Mouse (Mus musculus) brain, embryonic 14.5 days (tissue): ENCODE measurements around the gene P2ry6. TPM values are rescaled to one million over a fixed set of nuclear protein-coding genes. Genes with fewer than 3 reads are reported as not detected.

ENCODE experiments used
- DNase-seq: peaks from one replicate; pipeline ENCODE4 v3.0.0-alpha.2; 2011; ENCODE audit warnings: low read depth
- CTCF ChIP-seq: fragments of 200-500 bp; IDR thresholded peaks from 2 replicates; pipeline ENCODE4 v1.5.1; 2012; ENCODE audit warnings: inconsistent platforms, mild to moderate bottlenecking, moderate library complexity, borderline replicate concordance; ENCODE audit not compliant: insufficient read depth, insufficient read length; ENCODE audit errors: extremely low read depth
- POLR2A ChIP-seq: fragments of 200-500 bp; IDR thresholded peaks from 2 replicates; pipeline ENCODE4 v1.6.1; 2012; ENCODE audit warnings: mild to moderate bottlenecking, inconsistent platforms, borderline replicate concordance; ENCODE audit not compliant: poor library complexity, insufficient read depth, insufficient read length, severe bottlenecking; ENCODE audit errors: extremely low read depth
- polyA plus RNA-seq: library from polyadenylated mRNA; depleted of rRNA; stranded (reverse); fragments of >200 nt; gene quantifications from 2 replicates; pipeline ENCODE4 v1.2.3, GENCODE M21; 2012

The P2ry6 gene
- polyA plus RNA-seq, 1 experiment: 3.6 TPM

DNA sequence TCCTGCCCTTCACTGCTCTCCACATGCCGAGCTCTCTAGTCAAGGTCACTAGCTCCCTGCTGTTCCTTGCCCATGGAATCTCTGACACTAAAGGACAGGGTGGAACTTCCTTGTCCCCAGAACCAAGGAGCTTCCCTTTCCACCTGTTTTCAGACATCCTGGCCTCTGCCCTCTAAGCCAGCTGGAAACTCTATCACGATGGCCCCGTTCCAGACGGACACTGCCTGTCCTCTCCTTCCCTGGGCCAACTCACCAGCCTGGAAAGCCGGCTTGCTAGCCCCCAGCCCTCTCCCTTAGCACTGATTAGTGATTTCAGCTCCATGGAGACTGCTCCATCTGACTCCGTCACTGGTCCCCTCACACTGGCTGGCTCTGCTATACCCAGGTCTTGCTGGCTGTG, 27.8 kb upstream of the P2ry6 start:
- peak; percentile 18 for DNase-seq

DNA sequence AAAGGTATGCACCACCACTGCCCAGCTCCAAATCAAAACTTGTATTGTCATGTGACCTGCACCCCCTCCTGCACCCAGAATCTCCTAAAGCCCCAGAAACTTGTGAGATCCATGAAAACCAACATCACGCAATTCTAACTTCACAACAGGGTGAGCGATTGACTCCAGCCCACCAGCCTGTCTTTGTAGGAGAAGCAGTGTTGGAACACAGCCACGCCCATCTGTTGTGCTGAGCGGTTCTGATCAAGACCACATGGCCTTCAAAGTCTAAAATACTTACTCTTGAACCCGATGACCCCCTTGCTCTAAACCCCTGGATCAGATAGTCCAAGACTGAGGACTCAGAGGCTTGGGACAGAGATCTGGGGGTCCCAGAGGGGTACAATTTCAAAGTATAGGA, 25.2 kb upstream of the P2ry6 start:
- no peak for DNase-seq
- TF ChIP-seq CTCF: no peak
- no peak for TF ChIP-seq POLR2A

More for the DNA sequence above, 27.8 kb upstream of the P2ry6 start:
- TF ChIP-seq CTCF (no peak), POLR2A (no peak)

GRCm38 (mm10) chr7:100998578-100998960, 24.1 kb upstream of the P2ry6 start:
- DNase-seq: no peak
- no peak for TF ChIP-seq POLR2A
- no peak for TF ChIP-seq CTCF

- TF ChIP-seq CTCF (no peak), POLR2A (no peak)
- no peak for DNase-seq
Observed at GRCm38 (mm10) chr7:100997951-100998577, 23.6 kb upstream of the P2ry6 start.

- TF ChIP-seq POLR2A (no peak), CTCF (no peak)
- no peak for DNase-seq
Observed at GRCm38 (mm10) chr7:100997215-100997614, 22.8 kb upstream of the P2ry6 start.

DNA sequence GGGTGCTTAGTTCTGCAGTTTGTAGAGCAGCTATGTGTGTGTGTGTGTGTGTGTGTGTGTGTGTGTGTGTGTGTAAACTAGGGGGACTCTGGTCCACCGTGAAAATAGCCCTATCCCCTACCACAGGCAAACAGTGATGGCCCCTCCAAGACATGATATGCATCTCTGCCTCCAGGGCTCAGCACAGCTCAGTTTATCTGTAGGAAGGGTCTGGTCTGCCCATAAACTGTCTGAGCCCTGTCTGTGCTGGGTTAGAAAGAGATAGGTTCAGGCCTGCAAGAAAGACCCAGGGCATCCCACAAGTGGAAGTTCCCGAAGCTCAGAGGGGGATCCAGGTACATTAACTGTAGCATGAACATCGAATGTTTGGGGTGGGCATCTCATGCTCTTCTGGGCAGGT, 21.5 kb upstream of the P2ry6 start:
- no peak for DNase-seq
- TF ChIP-seq CTCF: no peak
- no peak for TF ChIP-seq POLR2A

DNA sequence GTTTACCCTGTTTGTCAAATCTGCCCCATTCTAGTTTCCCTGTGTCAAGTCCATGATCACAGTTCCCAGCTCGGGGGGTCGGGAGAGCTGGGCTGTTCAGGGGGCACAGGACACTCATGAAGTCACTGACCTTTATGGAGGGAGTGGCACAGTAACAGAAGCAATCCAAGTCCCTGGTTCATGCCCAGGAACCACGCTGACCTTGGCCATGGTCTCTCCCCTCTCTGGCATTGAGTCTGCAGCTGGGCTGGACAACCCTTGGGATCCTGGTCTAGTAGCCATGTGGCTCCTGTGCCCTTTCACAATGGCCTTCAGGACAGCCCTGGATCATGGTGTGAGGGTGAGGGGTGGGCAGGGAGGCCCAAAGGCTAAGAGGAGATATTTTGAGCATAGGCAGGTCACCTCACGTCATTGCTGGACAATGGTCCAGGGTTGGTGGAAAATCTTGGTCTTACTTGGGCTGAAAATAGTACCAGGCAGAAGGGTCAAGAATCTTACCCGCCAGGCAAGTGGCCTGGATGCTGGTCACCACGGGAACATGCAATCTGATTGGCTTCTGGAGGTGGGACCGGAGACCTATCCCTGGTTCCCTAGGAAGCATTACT, 20.9 kb upstream of the P2ry6 start:
- TF ChIP-seq CTCF: no peak
- DNase-seq: no peak

DNA sequence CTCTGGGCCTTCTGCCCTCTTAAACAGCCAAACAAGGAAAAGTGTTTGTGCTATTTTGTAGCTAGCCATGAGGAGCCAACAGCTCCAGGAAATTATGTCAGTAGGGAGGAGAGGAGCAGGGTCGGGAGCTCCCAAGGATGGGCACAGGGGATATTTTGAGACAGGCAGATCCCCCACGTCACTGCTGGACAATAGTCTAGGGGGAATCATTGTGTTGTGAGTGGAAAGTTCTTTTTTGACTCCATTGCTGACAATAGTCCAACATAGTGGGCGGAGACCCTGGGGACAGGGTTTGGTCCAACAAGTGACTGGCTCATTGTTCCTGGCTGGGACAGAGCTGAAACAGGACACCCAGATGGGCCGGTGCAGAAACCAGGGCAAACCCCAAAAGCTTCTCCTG, 18.7 kb upstream of the P2ry6 start:
- no peak for DNase-seq
- TF ChIP-seq POLR2A: no peak

GRCm38 (mm10) chr7:100991972-100992371, 17.5 kb upstream of the P2ry6 start:
- TF ChIP-seq CTCF (no peak), POLR2A (no peak)
- DNase-seq: no peak

GRCm38 (mm10) chr7:100990636-100991311, 16.3 kb upstream of the P2ry6 start:
- no peak for TF ChIP-seq CTCF
- no peak for TF ChIP-seq POLR2A
- DNase-seq: no peak

DNA sequence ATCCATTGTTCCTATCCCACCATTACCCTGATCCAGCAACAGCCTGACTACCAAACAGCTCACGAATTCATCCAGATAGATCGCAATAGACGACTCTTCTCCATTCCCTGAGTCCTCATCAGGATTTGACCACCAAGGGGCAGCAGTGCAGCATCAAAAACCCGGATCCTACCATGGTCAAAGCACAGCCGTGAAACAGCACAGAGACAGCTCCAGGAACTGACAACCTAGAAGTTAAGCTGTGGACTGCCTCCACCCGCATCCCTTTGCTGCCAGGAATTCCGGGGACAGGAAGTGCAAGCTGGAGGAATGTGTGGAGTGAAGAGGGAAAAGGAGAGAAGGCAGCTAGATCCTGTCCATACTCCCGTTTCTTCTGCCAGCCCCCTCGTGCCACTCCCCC, 13.6 kb upstream of the P2ry6 start:
- peak; percentile 78 for DNase-seq
- peak; percentile 71 for TF ChIP-seq CTCF
- TF ChIP-seq POLR2A: no peak

DNA sequence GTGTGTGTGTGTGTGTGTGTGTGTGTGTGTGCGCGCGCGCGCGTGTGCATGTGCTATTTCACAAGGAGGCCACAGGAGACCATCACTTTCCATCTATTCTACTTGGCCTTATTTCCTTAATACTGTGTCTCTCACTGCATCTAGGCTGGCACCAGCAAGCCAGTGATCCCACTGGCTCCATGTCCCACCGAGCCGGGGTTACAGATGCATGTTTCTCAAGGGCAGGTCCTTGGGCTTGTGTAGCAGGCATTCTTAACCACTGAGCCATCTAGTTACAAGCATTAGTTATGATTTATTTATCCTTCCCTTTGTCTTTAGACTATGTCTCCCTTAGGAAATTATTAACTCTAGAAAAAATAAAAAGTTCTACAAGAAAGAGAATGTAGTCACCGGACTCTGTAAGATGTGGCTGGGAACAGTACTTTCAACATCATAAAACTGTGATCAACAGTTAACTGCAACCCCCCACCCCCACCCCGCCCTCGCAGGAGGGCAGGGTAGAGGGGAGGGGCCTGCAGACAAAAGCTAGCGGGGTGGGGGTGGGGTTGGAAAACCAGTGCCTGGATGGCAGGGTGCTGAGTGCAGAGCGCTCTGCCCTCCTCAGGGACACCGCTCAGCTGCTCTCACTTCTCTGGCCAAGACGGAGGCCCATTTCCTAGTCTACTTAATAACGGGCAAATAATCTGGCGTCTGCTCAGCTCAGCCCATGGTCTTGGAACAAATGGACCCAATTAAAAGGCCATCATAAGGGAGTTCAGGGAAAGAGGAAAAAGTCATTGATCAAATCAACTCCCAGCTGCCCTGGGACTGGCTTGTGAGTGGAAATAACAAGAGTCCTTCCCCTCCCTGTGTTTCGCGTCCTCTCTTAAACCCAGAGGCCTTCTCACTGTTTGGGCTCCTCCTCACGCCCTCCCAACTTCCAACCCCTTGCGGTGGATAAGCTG, 10.3 kb upstream of the P2ry6 start:
- peak; percentile 53 for DNase-seq
- TF ChIP-seq POLR2A: no peak
- no peak for TF ChIP-seq CTCF

GRCm38 (mm10) chr7:100979175-100979574, 4.7 kb upstream of the P2ry6 start:
- TF ChIP-seq POLR2A (no peak), CTCF (no peak)
- peak; percentile 41 for DNase-seq
